Mouse (Mus musculus) lung, adult 2 months (tissue): ENCODE measurements around the gene Pitpnm2.

Experiments used
- CTCF ChIP-seq: fragments of 200-500 bp; IDR thresholded peaks from 2 replicates; pipeline ENCODE4 v1.5.1; 2011; ENCODE audit warnings: mild to moderate bottlenecking, low read length, control low read depth; ENCODE audit not compliant: insufficient read depth
- POLR2A ChIP-seq: fragments of 200-500 bp; IDR thresholded peaks from 2 replicates; pipeline ENCODE4 v1.6.1; 2011; ENCODE audit warnings: low read depth, mild to moderate bottlenecking, control low read depth, low read length, borderline replicate concordance; ENCODE audit errors: extremely low read depth

DNA sequence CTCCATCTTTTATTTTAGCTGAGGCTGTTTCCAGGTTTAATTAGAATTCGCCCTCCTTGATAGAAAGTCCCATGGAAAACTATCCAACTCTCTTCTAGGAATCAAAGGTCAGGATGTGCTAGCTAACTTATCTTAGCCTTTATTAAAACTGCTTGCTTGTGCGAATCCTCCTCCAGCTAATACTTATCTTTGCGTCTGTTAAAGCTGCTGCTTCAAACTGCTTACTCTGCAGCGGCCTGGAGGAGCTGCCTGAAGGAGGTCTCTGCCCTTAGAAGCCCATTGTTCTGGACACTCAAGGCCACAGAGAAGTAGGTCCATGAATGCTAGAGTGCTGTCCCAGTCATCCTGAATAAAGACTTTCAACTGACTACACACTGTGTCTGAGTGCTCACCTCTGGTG, 46.9 kb upstream of the Pitpnm2 start:
- TF ChIP-seq POLR2A (no peak), CTCF (no peak)
